Mouse (Mus musculus): ENCODE measurements at regions not wholly inside any gene's neighbourhood (a gene's known extent, or its start where the extent isn't known, plus 50 kb on each side); places are given as distances from the start of the nearest gene placed in this dataset.

DNA sequence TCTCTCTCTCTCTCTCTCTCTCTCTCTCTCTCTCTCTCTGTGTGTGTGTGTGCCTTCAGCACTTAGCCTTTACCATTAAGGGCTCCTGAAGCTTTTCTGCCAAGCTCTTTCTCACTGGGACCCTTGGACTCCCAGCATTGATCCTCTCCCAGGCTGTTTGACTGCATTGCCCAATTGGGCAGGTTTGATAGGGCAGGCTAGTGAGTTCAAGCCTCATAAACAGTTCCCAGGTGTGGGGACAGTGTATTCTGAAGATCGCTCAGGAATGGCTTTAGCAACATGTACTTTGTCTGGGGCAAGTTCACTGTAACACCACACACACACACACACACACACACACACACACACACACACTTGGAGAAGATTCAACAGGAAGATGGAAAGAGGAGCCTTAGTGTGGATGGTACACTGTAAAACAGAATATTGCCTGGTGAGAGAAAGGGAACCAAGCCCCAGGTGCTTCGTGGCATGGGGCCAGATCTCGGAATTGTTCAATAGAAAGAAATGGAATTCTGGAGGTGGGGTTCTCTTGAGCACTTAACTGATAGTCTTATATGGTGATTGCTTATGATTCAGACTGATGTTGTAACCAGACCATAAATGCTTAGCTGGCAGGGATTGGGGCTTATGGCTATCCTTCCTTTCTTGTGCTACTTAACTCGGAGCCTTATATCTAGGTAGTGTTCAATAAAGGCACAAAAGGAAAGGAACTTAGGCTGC, 229.5 kb downstream of the 4933412E24Rik start:
- no peak for DNase-seq

DNA sequence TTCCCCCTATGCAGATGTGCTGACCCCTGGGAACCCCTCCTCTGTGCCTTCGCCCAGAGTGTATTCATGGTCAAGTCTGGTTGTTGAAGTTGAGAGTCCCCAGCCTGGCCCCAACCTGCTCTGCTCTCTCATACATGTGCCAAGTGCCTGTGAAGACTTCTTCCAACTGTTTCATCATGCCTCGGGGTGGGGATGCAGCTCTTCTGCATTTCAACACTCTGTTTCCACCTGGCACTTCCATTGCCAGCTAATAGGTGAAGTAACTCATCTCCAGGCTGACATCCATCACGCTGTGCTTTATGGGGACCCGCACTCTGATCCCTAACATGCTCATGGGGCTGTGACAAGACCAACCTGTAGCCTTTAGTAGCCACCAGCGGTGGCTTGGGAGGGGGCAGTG, 230.4 kb downstream of the 4933412E24Rik start:
- DNase-seq: no peak

DNA sequence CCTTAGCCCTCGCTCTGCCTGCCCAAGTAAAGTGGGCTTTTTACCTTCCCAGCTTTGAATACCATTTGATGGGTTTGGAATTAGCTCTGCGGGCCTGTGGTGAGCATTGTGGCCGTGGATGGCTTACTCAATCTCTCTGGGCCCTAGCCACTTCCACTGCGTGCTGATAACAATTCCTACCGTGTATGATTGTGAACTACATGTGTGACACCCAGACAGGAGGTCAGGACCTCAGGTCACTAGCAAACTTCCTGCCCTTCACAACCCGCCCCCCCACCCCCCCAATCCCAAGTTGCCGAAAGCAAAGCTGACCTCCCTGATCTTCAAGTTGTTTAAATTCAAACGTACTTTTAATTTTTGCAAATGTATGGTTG, 231.9 kb downstream of the 4933412E24Rik start:
- no peak for DNase-seq

DNA sequence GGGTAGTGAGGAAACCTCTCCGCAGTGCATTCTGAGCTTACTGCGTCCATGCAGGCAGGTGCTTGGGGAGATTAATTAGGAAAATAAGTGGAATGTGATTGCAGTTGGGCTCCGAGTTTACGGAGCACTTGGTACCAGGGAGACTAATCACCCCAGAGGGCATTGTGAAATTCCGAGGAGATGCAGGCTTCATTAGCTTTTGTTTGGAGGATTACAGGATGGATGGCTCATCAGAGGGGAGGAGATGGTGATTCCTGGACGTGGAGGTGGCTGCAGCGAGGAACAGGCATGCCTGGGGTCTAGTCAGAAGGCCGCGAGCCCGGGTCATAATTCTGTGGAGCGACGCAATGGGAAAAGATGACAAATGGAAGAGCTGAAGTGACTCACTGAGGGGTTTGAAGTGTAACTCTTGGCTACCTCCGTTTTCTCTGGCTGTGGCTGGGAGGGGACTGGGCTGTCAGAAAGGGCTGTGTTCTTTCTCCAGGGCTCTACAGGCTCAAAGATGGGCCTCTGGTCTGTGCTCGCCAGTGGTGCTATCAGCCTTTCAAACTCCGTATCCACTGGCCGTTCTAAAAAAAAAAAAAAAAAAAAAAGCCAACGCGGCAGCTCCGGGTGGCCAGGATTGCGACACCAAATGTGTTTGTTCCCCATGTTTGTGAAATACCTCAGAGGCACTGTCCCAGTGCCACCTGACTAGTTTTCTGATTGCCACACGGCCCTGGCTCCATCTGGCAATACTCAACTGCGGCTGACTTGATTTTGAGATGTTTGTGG, 232.4 kb downstream of the 4933412E24Rik start:
- peak; percentile 71 for DNase-seq

DNA sequence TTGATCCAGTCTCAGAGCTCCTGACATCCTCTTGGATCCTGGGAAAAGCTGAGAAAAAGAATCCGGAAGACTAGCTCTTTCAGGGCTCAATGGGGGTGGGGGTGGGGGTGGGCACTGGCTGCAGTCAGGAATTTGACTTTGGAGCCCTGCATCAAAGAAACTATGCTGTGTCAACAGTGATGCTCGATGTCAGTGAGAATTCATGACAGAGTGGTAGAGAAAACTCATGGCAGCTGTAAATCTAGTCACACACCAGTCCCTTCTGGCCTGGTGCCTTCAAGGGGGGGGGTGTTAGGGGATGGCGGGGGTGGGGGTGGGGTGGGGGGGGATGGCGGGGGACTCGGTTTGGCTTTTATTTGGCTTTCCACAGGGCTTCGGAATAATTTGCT, 233.0 kb downstream of the 4933412E24Rik start:
- DNase-seq: no peak

DNA sequence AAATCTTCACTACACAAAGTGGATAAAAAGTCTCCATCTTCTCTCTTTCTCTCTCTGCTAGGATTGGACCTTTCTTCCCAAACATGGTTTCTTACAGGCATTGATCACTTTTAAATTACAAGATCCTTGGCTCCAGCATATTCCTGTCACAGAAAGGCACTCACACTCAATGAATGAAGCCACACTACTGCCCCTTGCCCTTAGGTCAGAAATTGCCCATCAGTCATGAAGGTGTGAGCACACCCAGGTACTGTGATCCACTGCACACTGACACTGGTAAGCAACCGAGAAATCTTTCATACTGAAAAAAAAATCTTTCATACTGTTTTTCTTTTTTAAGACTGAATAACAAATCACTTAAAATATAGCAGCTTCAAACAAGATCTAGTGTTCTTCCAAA, 235.9 kb downstream of the 4933412E24Rik start:
- no peak for DNase-seq

DNA sequence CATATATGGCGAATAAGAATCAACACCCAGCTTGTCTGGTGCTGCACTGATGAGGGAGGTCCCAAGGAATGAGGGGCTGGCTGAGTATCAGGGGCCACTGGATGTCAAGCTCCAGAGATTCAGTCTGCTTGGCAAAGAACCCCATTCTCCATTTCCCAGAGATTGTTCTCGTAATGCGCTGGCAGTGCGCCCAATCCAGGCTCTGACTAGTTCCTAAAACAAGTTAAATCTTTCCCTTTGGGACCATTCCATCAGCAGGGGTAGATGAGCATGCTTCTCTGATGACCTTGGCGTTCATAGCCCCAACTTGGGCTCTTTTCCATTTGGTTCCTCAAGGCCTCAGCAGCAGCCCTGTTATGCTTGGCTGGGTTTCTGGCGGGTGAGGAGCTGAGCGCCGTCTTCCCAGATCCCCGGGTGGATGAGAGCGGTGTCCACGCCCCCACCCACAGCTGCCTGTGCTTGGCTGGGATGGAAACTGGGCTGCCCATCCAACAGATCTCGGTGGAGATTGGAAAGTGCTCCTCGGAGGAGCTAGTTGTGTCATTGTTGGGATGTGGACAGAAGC, 239.0 kb downstream of the 4933412E24Rik start:
- DNase-seq: peak; percentile 87

DNA sequence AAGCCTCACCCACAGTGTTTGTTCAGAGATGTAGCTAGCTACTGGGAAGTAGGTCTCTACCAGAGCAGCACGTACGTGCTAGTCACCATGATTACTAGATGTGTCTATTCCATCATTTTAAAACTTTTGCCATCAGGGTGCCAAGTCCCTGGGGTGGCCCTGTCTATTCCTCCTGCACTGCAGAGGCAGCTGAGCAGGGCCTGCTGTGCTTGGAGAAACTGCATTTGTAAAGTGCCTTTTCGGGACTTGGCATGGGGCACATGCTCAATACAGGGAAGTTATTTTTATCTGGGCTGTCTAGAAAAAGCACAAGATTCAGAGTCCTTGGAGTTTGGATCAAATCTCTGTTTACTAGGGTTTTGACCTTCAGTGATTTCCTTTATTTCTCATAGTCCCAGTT, 240.6 kb downstream of the 4933412E24Rik start:
- peak; percentile 50 for DNase-seq

DNA sequence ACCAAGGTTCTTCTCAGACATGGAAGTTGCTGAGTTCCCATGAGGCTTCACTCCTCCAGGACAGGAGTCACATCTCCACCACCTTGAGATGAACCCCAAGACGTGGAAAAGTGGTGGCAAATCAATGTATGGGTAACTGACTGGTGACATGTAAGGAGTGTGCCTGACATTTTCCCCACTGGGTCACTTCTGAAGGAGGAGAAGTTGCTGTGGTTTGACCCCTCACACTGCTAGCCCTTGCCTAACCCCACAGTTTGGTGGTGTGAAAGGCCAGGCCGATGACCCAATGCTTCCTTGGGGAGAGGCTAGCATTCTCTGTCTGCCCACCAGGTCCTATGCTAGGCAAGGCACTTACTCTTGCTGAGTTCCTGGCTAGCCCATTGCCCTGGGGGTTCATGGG, 242.4 kb downstream of the 4933412E24Rik start:
- peak; percentile 28 for DNase-seq

DNA sequence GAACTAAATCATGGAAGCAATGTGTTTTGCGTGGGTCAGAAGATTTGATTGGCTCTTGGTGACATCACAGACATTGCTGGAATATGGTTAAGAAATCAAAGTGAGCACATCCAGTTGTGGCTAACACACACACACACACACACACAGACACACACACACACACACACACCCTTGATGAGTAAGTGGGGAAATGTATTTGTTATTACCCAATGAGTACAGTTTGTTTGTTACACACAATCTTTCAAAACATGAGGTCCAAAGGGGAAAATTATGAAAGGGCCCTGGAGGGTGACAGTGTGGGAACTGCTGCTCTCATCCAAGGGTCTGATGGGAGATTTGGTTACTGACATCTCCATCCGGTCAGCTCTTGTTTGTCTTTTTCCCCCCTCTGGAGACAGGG, 243.8 kb downstream of the 4933412E24Rik start:
- peak; percentile 18 for DNase-seq

DNA sequence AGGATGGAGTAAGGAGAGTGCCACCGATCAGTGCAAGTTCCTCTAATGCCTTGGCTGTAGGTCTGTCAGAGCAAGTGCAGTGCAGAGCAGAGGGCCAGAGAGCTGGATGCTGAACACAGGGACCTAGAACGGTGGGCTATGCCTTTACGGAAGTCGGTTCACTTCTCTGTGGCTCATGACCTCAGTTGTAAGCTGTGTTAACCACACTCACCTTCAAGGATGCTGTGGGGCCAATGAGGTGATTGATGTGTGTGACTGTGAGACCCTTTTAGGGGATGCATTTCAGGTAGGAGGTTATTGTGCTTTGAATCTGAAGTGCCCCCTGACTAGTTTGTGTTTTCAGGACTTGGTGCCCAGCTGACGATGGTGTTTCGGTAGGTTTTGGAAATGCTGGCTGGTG, 254.4 kb downstream of the 4933412E24Rik start:
- DNase-seq: no peak

DNA sequence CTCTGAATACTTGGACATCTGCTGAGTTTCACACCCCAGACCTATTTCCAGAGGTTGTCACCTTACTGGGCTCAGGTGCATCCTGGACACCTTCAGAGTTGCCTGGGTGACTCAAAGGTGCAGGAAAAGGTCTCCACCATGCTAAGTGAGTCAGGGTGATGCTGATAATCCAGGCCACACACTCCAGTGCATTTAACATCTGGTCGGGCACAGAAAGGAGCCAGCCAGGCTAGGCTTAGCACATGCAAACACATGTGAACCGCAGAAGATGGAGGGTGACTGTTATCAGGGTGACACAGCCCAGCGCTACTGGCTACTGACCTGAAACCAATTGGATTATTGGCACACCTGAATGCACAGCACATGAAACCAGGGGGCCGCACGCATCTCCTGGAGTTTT, 255.9 kb downstream of the 4933412E24Rik start:
- DNase-seq: no peak

DNA sequence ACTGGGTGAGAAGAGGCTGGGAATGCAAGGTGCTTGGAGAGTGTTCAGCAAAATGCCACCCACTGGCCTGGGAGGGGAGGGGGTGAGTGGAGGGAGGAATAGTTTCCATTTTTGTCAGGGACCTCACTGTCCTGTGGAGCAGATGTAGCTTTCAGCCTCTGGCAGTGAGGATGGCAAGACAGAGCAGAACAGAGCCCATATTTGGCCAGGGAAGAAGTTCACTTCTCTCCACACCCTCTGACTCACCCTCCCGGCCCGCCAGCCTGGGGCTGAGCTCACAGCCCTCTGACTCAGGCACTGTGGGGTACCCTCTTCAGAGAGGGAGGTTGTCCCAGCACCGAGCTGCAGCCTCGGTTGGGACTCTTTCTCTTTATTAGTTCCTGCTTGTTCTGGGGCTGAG, 256.8 kb downstream of the 4933412E24Rik start:
- DNase-seq: peak; percentile 75

DNA sequence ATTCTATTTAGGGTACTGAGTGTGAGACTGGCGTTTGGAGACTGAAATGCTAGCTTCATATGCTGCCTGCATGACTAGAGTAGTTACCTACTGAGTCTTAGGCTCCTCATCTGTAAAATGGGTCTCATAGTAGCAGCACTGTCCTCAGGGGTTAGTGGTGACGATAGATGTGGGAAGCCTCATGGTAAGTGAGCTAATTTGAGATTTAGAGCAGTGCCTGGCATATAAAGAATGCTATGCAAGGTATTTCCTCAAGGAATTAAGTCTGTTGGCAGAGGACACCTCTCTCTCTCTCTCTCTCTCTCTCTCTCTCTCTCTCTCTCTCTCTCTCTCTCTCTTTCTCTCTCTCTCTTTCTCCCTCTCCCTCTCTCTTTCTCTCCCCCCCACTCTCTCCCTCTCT, 257.4 kb downstream of the 4933412E24Rik start:
- DNase-seq: no peak

DNA sequence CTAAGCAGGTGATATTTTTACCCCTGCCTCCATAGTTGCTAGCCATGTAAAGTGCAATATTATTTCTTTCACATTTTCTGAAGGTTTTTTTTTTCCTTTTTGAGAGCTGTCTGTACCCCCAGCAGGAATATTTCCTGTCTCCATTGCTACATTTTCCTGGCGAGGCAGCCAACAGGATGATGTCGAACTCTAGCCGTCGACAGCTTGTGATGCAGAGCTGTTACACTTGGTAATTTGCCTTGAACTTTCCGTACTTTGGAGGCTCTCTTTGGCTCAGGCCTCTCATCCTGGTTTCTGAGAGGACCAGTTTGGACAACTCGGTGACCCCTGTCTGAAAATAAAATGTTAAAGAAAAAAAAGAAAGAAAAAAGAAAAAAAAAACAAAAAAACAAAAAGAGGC, 260.3 kb downstream of the 4933412E24Rik start:
- DNase-seq: peak; percentile 24

DNA sequence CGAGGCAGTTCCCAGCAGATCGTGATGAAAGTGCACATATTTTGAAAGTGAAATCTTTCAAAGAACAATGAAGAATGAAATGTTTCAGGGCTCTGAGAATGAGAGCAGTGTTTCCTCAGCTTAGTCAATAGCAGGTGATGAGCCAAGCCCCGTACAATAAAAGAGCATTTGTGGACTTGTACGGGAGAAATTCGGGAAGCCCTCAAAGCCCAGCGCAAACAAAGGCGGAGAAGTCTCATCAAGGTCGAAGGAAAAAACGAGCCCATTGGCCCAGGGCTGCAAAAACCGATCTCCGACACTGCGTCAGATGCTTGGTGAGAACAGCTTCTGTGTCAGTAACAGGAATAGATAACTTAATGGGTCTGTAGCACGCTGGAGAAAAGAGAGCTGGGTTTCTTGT, 261.5 kb downstream of the 4933412E24Rik start:
- DNase-seq: no peak

DNA sequence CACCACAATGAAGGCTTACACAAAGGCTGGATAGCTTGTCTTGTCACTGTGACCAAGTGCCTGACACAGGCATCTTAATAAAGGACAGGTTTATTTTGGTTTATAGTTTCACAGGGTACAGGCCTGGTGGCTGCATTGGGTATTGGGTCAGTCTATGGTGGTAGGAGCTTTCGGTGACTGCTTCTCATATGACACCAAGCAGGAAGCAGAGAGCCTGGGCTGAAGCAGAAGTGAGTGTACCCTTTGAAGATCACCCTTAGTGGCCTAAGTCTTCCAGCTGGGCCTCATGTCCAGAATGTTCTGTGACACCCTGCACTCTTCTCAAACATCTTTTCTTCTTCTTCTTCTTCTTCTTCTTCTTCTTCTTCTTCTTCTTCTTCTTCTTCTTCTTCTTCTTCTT, 264.1 kb downstream of the 4933412E24Rik start:
- no peak for DNase-seq

DNA sequence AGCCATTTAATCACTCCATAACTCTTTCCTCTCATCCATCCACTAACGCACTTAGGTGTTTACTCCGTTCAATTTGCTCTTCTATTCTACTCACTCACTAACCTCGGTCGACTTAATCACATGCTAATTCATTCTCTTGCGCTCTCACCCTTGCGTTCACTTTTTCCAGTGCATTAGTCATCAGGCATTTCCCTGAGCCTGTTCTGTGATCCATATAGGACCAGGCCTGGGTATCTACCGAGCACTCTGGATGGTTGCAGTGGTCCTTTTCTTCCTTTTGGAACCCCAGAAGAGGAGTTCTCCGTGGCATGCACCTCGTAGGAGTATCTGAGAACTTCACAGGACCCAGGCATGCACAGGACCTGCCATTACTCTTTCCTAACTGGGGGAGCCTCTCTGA, 270.1 kb downstream of the 4933412E24Rik start:
- DNase-seq: no peak

DNA sequence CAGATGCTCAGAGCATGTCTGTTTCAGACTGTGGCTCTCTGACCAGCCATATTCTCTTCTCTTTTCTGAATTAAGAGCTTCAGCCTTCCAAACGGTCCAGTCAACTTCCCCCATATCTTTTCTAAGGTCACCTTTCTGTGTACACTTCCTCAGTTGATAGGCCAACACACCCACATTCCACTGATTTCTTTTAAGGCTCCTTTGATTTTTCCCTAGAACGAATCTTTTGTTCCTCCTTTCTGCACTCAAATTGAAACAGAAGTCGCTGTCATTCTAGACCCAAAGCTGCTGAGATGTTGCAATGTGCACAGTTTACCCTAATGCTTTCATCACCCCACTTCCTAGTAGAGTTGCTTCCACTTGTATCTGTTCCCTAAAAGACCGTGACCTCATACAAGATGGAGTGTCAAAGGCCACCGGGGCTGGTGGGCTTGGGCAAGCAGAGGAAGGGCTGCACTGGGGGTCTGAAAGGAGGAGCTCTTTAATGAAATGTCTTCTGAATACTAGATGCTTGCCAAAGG, 271.9 kb downstream of the 4933412E24Rik start:
- no peak for DNase-seq

DNA sequence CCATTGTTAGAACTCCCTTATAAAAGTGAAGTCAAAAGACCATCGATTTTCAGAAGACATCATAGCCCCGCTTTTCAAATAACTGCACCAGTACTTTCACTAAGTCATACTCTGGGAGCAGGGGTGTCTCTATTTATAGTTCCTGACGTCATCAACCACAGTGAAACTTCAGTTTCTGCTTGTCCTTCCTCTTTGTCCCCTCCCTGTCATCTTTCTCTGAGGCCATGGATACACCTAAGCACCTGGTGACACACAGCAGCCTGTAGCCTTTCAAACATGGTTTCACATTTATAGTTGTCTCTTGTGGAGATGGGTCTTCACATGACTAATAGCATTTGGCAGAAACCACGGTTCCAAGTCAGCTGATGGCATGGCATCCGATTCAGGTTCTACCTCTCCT, 277.2 kb downstream of the 4933412E24Rik start:
- DNase-seq: no peak

DNA sequence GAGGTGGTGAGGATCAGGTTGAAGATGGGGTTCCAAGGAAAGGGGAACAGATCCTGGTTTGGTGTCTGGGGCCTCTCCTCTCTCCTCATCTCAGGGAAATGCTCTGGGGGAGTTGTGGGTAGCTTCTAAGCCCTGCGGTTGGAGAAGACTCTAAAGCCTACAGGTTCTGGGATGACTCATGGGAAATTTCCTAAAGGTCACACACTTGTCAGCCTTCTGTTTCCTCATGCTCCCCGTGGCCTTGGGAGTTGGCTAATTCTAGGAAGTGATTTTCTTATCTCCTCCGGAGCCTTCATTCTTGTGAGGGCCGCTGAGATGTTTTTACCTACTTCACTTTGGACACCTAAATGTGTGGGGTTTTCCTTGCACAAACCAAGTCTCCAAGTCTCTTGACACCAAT, 279.2 kb downstream of the 4933412E24Rik start:
- no peak for DNase-seq

DNA sequence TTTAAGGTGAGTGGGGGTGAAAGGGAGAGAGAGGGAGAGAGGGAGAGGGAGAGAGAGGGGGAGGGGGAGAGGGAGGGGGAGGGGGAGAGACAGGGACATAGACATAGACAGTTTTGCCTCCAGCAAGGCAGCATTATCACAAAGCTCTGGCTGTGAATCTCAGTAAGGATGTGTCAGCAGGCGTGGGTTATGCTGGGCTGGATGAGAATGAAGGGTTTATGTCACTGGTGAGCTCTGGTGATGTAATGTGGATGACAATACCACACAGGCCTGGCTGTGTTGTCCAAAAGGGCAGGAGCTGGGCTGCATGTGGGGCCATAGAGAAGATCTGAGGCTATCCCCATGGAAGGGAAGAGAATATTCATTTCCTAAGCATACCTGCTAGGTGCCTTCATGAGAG, 282.0 kb downstream of the 4933412E24Rik start:
- DNase-seq: no peak

DNA sequence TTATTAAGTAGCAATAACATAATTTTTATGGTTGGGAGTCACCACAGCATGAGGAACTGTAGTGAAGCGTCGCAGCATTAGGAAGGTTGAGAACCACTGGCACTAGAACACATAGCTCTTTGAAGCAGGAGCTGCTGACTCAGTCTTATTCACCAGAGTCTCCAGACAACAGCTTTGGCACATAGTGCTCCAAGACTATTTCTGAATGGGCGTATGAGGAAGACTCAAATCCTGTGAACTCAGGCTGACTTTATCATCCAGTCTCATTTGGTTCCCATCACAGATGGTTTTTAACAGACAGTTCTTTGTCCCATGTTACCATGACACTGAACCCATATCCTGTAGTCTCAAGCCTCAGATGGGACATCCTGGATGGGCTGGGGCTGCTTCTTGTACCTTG, 282.5 kb downstream of the 4933412E24Rik start:
- no peak for DNase-seq

Data from adrenal gland, postnatal 10 days (tissue).